Mouse (Mus musculus) G1E (cell line): ENCODE measurements around the gene Timm13.

ENCODE experiments used
- CTCF ChIP-seq: IDR thresholded peaks from 2 replicates; pipeline ENCODE4 v1.5.1; 2012; ENCODE audit warnings: low read depth, low read length, inconsistent platforms, mixed read lengths
- GATA1 ChIP-seq: IDR thresholded peaks from 2 replicates; pipeline ENCODE4 v1.6.1; 2012; ENCODE audit warnings: borderline replicate concordance, low read length, inconsistent platforms, mixed read lengths
- POLR2AphosphoS5 ChIP-seq: IDR thresholded peaks from 2 replicates; pipeline ENCODE4 v1.6.1; 2012; ENCODE audit warnings: low read depth, low read length, inconsistent platforms; ENCODE audit not compliant: insufficient replicate concordance
- TAL1 ChIP-seq: conservative IDR thresholded peaks from 2 replicates; pipeline ENCODE4 v1.6.1; 2012; ENCODE audit warnings: low read depth, low read length, inconsistent platforms, mixed read lengths

- TF ChIP-seq CTCF (no peak), TAL1 (no peak), GATA1 (no peak), POLR2AphosphoS5 (no peak)
Measured at GRCm38 (mm10) chr10:80855749-80856073, 45.1 kb downstream of the Timm13 start.
